8 mouse cellular contexts compared by ENCODE assay signal in genomic region chr4:155654456-155655298, GRCm38 (mm10). TPM values are rescaled to one million over a fixed set of nuclear protein-coding genes. Genes with fewer than 3 reads are reported as not detected.
DNase-seq lines count a peak whose midpoint lies in the region; ATAC-seq lines count a peak whose summit lies in the region.

No protein-coding gene starts in this region.

- H3K9me3 ChIP-seq in heart, embryonic 13.5 days = no peaks in the 10 kb centered on the region
- H3K9me3 ChIP-seq in megakaryocyte, embryonic 14.5 days = 0 out of 2 replicates have a peak, but pooled peaks cover 6% of the 10 kb centered on the region
- no peaks in the 10 kb centered on the region for H3K9me3 ChIP-seq in stomach, embryonic 16.5 days (replicated peaks; ENCODE audit: control insufficient read depth, low read length)

- H3K36me3 ChIP-seq in heart, embryonic 13.5 days = peaks cover 55% of the 10 kb centered on the region
- peaks cover 88% of the 10 kb centered on the region for H3K36me3 ChIP-seq in megakaryocyte, embryonic 14.5 days (replicated peaks; ENCODE audit: low read length)
- peaks cover 16% of the 10 kb centered on the region for H3K36me3 ChIP-seq in stomach, embryonic 16.5 days (ENCODE audit: control insufficient read depth, insufficient read depth, low read length)

- DNase-seq in ovary, postnatal 14 days (ENCODE audit: low spot score) = peak; percentile 39
- DNase-seq in ovary, postnatal 36 days (ENCODE audit: low spot score) = no peak
- DNase-seq in cerebellum, postnatal 14 days = peak; percentile 69 to 75
- DNase-seq in kidney, postnatal 25 days = peak; percentile 61 to 66
- no peak for DNase-seq in layer of hippocampus, adult 8-10 months (ENCODE audit: low spot score in 2 of 2)

- H3K27me3 ChIP-seq in heart, embryonic 13.5 days (replicated peaks) = peaks cover 50% of the 10 kb centered on the region
- peaks cover 28% of the 10 kb centered on the region for H3K27me3 ChIP-seq in megakaryocyte, embryonic 14.5 days (replicated peaks)
- H3K27me3 ChIP-seq in stomach, embryonic 16.5 days (ENCODE audit: control insufficient read depth, insufficient read depth, low read length) = peaks cover 3% of the 10 kb centered on the region; the same call in 1 of the 2 replicates

- H3K4me3 ChIP-seq in heart, embryonic 13.5 days = peak overlapping the region; percentile 58
- peak overlapping the region; percentile 89 for H3K4me3 ChIP-seq in megakaryocyte, embryonic 14.5 days (replicated peaks)
- peak overlapping the region; percentile 56 for H3K4me3 ChIP-seq in stomach, embryonic 16.5 days (replicated peaks; ENCODE audit: low read length)

- no peak for ATAC-seq in heart, embryonic 13.5 days (ENCODE audit: extremely low read depth, insufficient number of reproducible peaks, low FRiP score, low TSS enrichment)
- peak; percentile 63 for ATAC-seq in stomach, embryonic 16.5 days (ENCODE audit: insufficient read depth, low FRiP score)

- peak overlapping the region; percentile 81 for H3K9ac ChIP-seq in heart, embryonic 13.5 days
- peak overlapping the region; percentile 77 for H3K9ac ChIP-seq in stomach, embryonic 16.5 days (ENCODE audit: low read length)

- 2% methylated on average over 52 of the region's 52 CpGs for WGBS in heart, embryonic 13.5 days
- 2% methylated on average over 52 of the region's 52 CpGs for WGBS in stomach, embryonic 16.5 days

- H3K4me2 ChIP-seq in heart, embryonic 13.5 days = peak overlapping the region; percentile 80
- peak overlapping the region; percentile 86 for H3K4me2 ChIP-seq in stomach, embryonic 16.5 days (ENCODE audit: low read depth, low read length)

- peak overlapping the region; percentile 88 for H3K27ac ChIP-seq in heart, embryonic 13.5 days (replicated peaks)
- H3K27ac ChIP-seq in stomach, embryonic 16.5 days (ENCODE audit: low read length) = peak overlapping the region; percentile 86

- peaks cover 50% of the 10 kb centered on the region for H3K4me1 ChIP-seq in heart, embryonic 13.5 days
- peaks cover 86% of the 10 kb centered on the region for H3K4me1 ChIP-seq in megakaryocyte, embryonic 14.5 days
- H3K4me1 ChIP-seq in stomach, embryonic 16.5 days (ENCODE audit: control insufficient read depth, insufficient read depth, low read length) = peaks cover 38% of the 10 kb centered on the region

RNA-seq across cellular contexts. Expression of gene Mmp23, which starts 1.5 kb away (rescaled TPM):
- 67.1 and 73.0 TPM in 2 replicates for polyA plus RNA-seq in heart, embryonic 13.5 days (2015; fragmentation: Nextera tagmentation; extraction: Ambion mirVana)
- 3.7 TPM in 1 of 2 replicates, not detected in the other for polyA plus RNA-seq in megakaryocyte, embryonic 14.5 days (2012; ENCODE audit: insufficient read depth, low replicate concordance)
- 53.8 and 59.8 TPM in 2 replicates for polyA plus RNA-seq in stomach, embryonic 16.5 days (2015; fragmentation: Nextera tagmentation; extraction: Ambion mirVana)
- 1 to 10 TPM; 2.8 to 5.0 (median 3.5) TPM for total RNA-seq in layer of hippocampus, adult 8-10 months (2022)

RNA-seq across cellular contexts. Expression of gene Gm10563, which starts 9.5 kb away (rescaled TPM):
- not detected in 2 replicates for polyA plus RNA-seq in heart, embryonic 13.5 days (2015; fragmentation: Nextera tagmentation; extraction: Ambion mirVana)
- not detected in 2 replicates for polyA plus RNA-seq in megakaryocyte, embryonic 14.5 days (2012; ENCODE audit: insufficient read depth, low replicate concordance)
- not detected in 2 replicates for polyA plus RNA-seq in stomach, embryonic 16.5 days (2015; fragmentation: Nextera tagmentation; extraction: Ambion mirVana)
- total RNA-seq in layer of hippocampus, adult 8-10 months (2022) = not detected

RNA-seq across cellular contexts. Expression of gene Mib2, which starts 14.3 kb away (rescaled TPM):
- polyA plus RNA-seq in heart, embryonic 13.5 days (2015; fragmentation: Nextera tagmentation; extraction: Ambion mirVana) = 16.5 and 16.9 TPM in 2 replicates
- polyA plus RNA-seq in megakaryocyte, embryonic 14.5 days (2012; ENCODE audit: insufficient read depth, low replicate concordance) = 45.2 and 94.9 TPM in 2 replicates
- 23.3 and 23.8 TPM in 2 replicates for polyA plus RNA-seq in stomach, embryonic 16.5 days (2015; fragmentation: Nextera tagmentation; extraction: Ambion mirVana)
- total RNA-seq in layer of hippocampus, adult 8-10 months (2022) = 100 to 1,000 TPM; 101 to 122 (median 113) TPM

RNA-seq across cellular contexts. Expression of gene Cdk11b, which starts 30.0 kb away (rescaled TPM):
- polyA plus RNA-seq in heart, embryonic 13.5 days (2015; fragmentation: Nextera tagmentation; extraction: Ambion mirVana) = 39.6 and 40.2 TPM in 2 replicates
- polyA plus RNA-seq in megakaryocyte, embryonic 14.5 days (2012; ENCODE audit: insufficient read depth, low replicate concordance) = 9.7 and 77.3 TPM in 2 replicates
- polyA plus RNA-seq in stomach, embryonic 16.5 days (2015; fragmentation: Nextera tagmentation; extraction: Ambion mirVana) = 50.8 and 55.7 TPM in 2 replicates
- 10 to 100 TPM; 42.1 to 54.8 (median 46.9) TPM for total RNA-seq in layer of hippocampus, adult 8-10 months (2022)

RNA-seq across cellular contexts. Expression of gene Fndc10, which starts 39.5 kb away (rescaled TPM):
- 1.1 and 1.4 TPM in 2 replicates for polyA plus RNA-seq in heart, embryonic 13.5 days (2015; fragmentation: Nextera tagmentation; extraction: Ambion mirVana)
- 0.44 and 4.7 TPM in 2 replicates for polyA plus RNA-seq in megakaryocyte, embryonic 14.5 days (2012; ENCODE audit: insufficient read depth, low replicate concordance)
- 2.5 and 2.8 TPM in 2 replicates for polyA plus RNA-seq in stomach, embryonic 16.5 days (2015; fragmentation: Nextera tagmentation; extraction: Ambion mirVana)
- 10 to 100 TPM; 22.6 to 30.6 (median 26.6) TPM for total RNA-seq in layer of hippocampus, adult 8-10 months (2022)

Comparison
In these comparisons a context has a peak if more than half of its experiments do, and no peak if none do; other contexts are left out.
1. DNase-seq: peak in ovary, postnatal 14 days (single experiment), cerebellum, postnatal 14 days (2 of 2) and kidney, postnatal 25 days (2 of 2); none in ovary, postnatal 36 days (single experiment) and layer of hippocampus, adult 8-10 months (0 of 2).
2. RNA of gene Mmp23, which starts 1.5 kb away (polyA plus RNA-seq): 67.1 to 73.0 TPM in heart, embryonic 13.5 days and 53.8 to 59.8 TPM in stomach, embryonic 16.5 days; 3.7 TPM in megakaryocyte, embryonic 14.5 days; every median in the first group is over 10 times any median in the second.
3. Peak in every context shown above with its lines, with median percentiles within 50 percentile points of each other: H3K4me3 ChIP-seq.